Mouse (Mus musculus): ENCODE results near the gene Timp2. TPM values are rescaled to one million over a fixed set of nuclear protein-coding genes. Genes with fewer than 3 reads are reported as not detected.

Timp2 gene
- polyA plus RNA-seq, 1 experiment from 2014 or later = 57.5 TPM

DNA sequence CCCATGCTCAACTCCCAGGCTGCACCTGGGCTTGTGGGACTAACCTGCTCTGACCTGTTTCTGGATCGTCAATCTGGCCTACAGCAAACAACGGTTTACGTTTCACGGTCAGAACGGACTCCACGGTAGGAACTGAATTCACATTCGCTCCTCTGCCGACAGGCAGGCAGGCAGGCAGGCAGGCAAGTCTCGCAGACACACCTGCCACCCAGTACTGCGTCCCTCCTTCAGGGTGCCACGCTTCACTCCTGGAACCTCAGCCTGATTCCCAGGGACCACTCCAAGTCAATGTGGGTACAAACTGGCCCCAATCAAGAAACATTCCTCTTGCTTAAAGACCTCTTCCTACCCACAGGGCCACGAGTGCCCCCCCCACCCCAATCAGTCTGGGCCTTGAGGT lies 7.6 kb downstream of the Timp2 start:
- Histone ChIP-seq H3K27me3 (no peaks in the 10 kb centered on the region), H3K36me3 (no peaks in the 10 kb centered on the region), H3K9ac (no peak overlapping the region), H3K4me2 (no peak overlapping the region), H3K4me3 (no peak overlapping the region), H3K27ac (replicated peaks) (no peak overlapping the region), H3K4me1 (replicated peaks) (peaks cover 59% of the 10 kb centered on the region), H3K9me3 (no peaks in the 10 kb centered on the region)
- 88% methylated on average over 12 of the region's 12 CpGs for WGBS
- no peak for ATAC-seq (ENCODE audit: low read depth)

DNA sequence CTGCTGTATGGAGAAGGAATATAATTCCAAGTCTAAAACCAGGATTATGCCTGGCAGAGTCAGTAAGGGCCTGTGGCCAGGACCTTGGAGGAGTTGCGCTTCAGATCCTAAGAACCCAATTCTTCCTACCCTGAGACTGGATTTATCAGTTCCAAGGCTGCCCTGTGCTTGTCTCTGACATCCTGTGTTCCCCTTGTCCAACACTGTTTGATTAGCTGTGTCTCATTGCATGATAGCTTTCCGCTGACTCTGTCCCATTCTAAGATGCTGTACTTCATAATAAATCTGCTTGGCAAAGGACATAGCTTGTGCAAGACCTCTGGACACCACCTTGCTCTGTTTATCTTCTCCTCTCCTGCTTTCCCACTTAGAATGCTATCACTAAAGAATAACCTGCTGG lies 8.1 kb downstream of the Timp2 start:
- no peak for ATAC-seq (ENCODE audit: low read depth)
- peaks cover 59% of the 10 kb centered on the region for H3K4me1 ChIP-seq (replicated peaks)
- H3K36me3 ChIP-seq = no peaks in the 10 kb centered on the region
- no peak overlapping the region for H3K4me2 ChIP-seq
- no peak overlapping the region for H3K9ac ChIP-seq
- H3K27ac ChIP-seq (replicated peaks) = no peak overlapping the region
- no peak overlapping the region for H3K4me3 ChIP-seq
- H3K9me3 ChIP-seq = no peaks in the 10 kb centered on the region
- WGBS = 94% methylated on average over 2 of the region's 2 CpGs
- H3K27me3 ChIP-seq = no peaks in the 10 kb centered on the region

DNA sequence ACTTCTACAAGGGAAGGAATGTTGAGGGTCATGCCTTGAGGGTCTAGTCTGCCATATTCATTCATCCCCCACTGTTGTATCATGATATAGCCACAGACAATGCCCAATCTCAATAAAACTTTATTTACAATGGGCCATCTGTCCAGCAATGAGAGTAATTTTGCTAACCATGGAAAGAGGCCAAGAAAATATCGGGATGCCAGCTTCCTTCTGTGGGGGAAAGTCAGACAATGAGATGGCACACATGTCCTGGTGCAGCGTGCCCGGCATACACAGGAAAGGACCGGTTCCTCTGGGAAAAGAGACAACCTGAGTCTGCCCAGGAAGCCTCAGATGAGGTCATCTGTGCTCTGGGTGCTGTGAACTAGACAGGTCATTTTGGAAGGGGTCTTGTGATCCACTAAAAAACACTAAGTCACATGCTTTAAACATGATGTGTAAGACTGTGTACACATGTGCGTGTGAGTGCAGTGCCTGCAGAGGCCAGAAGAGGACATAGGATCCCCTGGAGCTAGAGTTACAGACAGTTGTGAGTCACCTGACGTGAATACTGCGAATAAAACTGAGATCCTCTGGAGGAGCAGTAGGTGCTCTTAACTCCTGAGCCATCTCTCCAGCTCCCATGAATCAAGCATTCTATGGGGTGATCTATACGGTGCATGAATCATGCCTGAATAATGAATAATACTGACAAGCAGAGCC lies 9.0 kb downstream of the Timp2 start:
- no peak overlapping the region for H3K4me2 ChIP-seq
- no peaks in the 10 kb centered on the region for H3K36me3 ChIP-seq
- ATAC-seq (ENCODE audit: low read depth) = no peak
- H3K27ac ChIP-seq (replicated peaks) = no peak overlapping the region
- H3K9me3 ChIP-seq = no peaks in the 10 kb centered on the region
- peaks cover 66% of the 10 kb centered on the region for H3K4me1 ChIP-seq (replicated peaks)
- no peak overlapping the region for H3K9ac ChIP-seq
- no peaks in the 10 kb centered on the region for H3K27me3 ChIP-seq
- WGBS = 77% methylated on average over 8 of the region's 8 CpGs
- no peak overlapping the region for H3K4me3 ChIP-seq

DNA sequence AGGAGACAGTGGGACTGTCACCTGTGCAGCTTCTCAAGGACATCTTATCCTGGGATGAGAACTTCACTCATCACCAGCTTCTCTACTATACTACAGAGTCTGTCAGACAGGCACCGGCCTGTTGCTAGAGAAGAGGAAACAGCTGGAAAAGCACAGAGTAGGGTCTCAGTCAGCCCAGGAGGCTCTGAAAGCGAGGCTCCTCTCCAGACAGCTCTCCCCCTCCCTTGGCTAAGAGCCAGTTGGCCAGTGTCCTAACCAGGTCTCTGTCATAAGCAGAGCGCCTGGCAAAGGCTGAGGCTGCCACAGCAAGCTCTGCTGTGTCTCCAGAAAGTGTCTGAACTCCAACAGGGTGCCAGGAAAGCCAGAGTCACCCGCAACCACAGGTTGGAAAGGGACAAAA lies 9.8 kb downstream of the Timp2 start:
- peaks cover 70% of the 10 kb centered on the region for H3K4me1 ChIP-seq (replicated peaks)
- peak overlapping the region; percentile 23; the same call in 1 of the 2 replicates for H3K27ac ChIP-seq (replicated peaks)
- H3K9me3 ChIP-seq = no peaks in the 10 kb centered on the region
- H3K27me3 ChIP-seq = no peaks in the 10 kb centered on the region
- H3K9ac ChIP-seq = no peak overlapping the region
- ATAC-seq (ENCODE audit: low read depth) = 0 out of 2 replicates have a peak, but pooled peaks have one; percentile 42
- no peak overlapping the region for H3K4me3 ChIP-seq
- no peak overlapping the region for H3K4me2 ChIP-seq
- 49% methylated on average over 4 of the region's 4 CpGs for WGBS
- no peaks in the 10 kb centered on the region for H3K36me3 ChIP-seq

DNA sequence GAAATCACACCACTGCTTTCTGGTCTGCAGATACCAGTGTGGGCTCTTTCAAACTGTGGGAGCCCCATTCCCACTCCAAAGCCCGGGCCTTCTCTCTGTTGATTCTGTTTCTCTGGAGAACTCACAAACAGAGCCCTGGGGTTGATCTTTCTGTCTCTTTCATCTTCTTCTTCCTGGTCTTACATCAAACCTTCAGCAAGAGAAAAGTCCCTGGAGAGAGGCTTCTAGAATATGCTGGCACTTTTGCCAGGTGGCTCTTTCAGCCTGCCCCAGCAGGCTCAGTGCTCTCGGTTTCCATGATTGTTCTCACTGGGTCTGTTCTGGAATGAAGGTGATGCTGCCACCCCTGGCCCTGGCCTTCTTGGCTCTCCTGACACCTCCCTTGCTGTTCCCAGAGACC lies 11.9 kb downstream of the Timp2 start:
- peaks cover 57% of the 10 kb centered on the region for H3K4me1 ChIP-seq (replicated peaks)
- H3K27me3 ChIP-seq = no peaks in the 10 kb centered on the region
- H3K36me3 ChIP-seq = no peaks in the 10 kb centered on the region
- H3K4me3 ChIP-seq = no peak overlapping the region
- no peaks in the 10 kb centered on the region for H3K9me3 ChIP-seq
- no peak overlapping the region for H3K4me2 ChIP-seq
- WGBS = 75% methylated on average over 2 of the region's 2 CpGs
- no peak for ATAC-seq (ENCODE audit: low read depth)
- H3K27ac ChIP-seq (replicated peaks) = no peak overlapping the region
- no peak overlapping the region for H3K9ac ChIP-seq

DNA sequence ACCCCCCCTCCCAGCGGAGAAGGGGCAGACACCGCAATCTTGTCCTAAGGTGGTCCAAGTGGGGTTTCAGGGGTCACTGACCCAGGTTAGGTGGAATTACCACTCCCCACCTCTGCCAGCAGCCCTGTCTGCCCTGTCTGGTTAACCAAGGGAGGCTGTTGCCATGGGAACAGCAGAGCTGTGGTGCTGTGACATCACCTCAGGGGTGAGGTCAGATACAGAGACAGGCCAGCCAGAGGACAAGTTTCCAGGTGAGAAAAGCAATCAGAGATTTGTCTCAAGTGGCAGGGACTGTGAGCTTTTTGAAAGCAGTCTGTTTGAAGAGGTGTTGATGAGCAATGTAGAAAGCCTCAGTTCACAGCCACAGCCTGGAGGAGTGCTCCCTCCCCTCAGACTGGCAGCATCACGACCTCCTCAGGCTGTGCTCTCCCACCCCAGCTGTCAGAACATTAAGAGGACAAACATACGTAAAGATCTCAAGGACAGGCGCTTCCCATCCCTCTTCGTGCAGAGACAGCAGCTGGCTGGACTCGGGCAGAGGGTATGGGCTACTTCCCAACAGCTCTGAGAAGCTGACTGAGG lies 13.0 kb downstream of the Timp2 start, which contains the start of gene Cep295nl:
Gene Cep295nl, minus strand, starts transcription at position 101 of the 582 bp plus-strand sequence.
- Histone ChIP-seq H3K36me3 (no peaks in the 10 kb centered on the region), H3K9me3 (no peaks in the 10 kb centered on the region), H3K4me2 (no peak within 1 kb of the TSS), H3K9ac (0 out of 2 replicates have a peak within 1 kb of the TSS, but pooled peaks have one; percentile 9), H3K27ac (replicated peaks) (peak within 1 kb of the TSS; percentile 42; the same call in 1 of the 2 replicates), H3K4me1 (replicated peaks) (peaks cover 55% of the 10 kb centered on the region), H3K27me3 (no peaks in the 10 kb centered on the region), H3K4me3 (no peak within 1 kb of the TSS)
- ATAC-seq (ENCODE audit: low read depth) = no peak
- WGBS = 33% methylated on average over 7 of the region's 7 CpGs

DNA sequence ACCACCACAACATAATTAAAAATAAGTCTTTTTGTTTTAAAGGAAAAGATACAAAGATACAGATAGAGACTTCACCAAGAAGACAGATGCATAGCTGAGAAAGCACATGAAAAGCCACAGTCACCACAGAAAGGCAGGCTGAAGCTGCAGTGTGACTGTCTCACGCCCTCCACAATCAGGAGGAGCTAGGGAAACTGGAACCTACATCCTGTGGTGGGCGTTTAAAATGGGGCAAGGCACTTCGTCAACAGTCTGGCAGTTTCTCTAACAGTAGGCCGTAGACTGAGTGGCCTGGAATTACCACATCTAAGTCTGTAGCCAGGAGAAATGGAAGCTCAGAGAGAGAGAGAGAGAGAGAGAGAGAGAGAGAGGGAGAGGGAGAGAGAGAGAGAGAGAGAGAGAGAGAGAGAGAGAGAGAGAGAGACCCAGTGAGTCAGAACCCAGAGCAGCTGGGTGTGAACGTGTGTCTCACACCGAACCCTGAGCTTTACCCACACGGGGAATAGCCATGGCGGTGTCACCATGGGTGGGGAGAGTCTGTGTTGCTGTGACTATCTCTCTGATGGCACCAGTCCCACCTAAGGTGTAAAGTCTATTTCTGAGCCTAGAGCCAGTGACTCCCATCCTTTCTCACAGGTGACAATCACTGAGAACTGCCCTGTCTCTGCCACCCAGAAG lies 17.9 kb downstream of the Timp2 start:
- Histone ChIP-seq H3K4me1 (replicated peaks) (peaks cover 15% of the 10 kb centered on the region), H3K9me3 (no peaks in the 10 kb centered on the region), H3K4me2 (no peak overlapping the region), H3K36me3 (peaks cover 11% of the 10 kb centered on the region; the same call in 1 of the 2 replicates), H3K27me3 (no peaks in the 10 kb centered on the region), H3K27ac (replicated peaks) (no peak overlapping the region), H3K4me3 (no peak overlapping the region), H3K9ac (no peak overlapping the region)
- ATAC-seq (ENCODE audit: low read depth) = no peak
- 73% methylated on average over 8 of the region's 8 CpGs for WGBS

DNA sequence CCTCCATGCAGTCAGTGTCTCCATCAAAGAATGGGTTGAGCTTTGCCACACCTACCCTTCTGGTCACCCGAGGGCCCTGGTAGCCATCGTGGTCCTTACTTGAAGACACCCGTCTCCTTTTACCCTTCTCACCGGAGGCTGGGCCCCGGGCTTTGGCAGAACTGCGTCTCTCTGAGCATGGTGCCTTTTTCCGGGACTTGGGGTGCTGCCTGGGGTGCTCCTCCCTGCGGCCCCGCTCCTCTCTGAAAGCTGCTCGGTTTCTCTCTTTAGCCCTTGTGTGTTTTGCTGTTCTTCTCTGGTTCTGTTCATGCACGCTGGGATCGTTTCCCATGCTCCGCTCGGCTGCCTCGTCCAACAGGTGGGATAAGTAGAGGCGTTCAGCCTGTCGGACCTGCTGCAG lies 22.1 kb downstream of the Timp2 start:
- H3K4me1 ChIP-seq (replicated peaks) = peaks cover 6% of the 10 kb centered on the region
- ATAC-seq (ENCODE audit: low read depth) = no peak
- WGBS = 89% methylated on average over 17 of the region's 17 CpGs
- H3K9me3 ChIP-seq = no peaks in the 10 kb centered on the region
- no peaks in the 10 kb centered on the region for H3K27me3 ChIP-seq
- no peak overlapping the region for H3K27ac ChIP-seq (replicated peaks)
- H3K4me2 ChIP-seq = no peak overlapping the region
- peaks cover 16% of the 10 kb centered on the region; the same call in 1 of the 2 replicates for H3K36me3 ChIP-seq
- H3K9ac ChIP-seq = no peak overlapping the region
- no peak overlapping the region for H3K4me3 ChIP-seq

DNA sequence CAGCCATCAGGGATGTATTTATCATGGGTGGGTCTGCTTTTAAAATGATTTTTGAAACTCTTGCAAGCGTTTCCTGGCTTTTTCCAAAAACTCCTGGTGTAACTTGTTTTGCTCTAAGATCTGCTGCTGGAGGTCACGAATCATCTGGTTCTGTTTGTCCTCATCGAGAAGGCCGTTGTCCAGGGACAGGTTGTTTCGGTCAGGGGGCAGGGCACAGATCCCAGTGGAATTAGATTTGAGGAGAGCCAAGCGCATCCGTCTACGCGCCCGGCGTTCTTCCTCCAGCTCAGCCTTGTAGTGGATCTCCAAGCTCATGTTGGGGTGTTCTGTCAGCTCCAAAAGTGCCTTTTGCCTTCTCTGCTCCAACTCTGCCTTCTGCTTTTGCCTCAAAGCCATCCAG lies 23.2 kb downstream of the Timp2 start:
- H3K4me1 ChIP-seq (replicated peaks) = peaks cover 16% of the 10 kb centered on the region
- H3K27me3 ChIP-seq = no peaks in the 10 kb centered on the region
- ATAC-seq (ENCODE audit: low read depth) = no peak
- no peak overlapping the region for H3K4me3 ChIP-seq
- H3K9ac ChIP-seq = no peak overlapping the region
- H3K27ac ChIP-seq (replicated peaks) = no peak overlapping the region
- H3K9me3 ChIP-seq = no peaks in the 10 kb centered on the region
- H3K4me2 ChIP-seq = no peak overlapping the region
- WGBS = 92% methylated on average over 11 of the region's 11 CpGs
- peaks cover 16% of the 10 kb centered on the region; the same call in 1 of the 2 replicates for H3K36me3 ChIP-seq

DNA sequence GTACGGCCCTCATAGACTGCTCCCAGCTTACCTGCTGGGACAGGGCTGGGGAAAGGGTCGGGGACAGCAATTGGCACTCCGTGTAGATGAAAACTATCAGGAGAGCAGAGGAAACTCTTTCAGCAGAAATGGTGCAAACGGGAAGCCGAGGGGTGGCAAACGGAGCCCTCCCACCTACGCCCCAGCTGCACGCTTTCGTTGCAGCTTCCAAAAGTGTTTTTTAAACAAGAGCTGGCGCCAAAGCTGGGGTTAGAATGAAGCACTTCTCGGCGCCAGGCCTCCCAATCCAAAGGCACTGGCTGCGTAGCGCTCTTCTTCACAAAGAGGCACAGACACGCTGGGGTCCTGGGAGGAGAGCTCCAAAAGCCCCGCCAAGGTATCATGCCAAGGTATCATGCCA lies 24.8 kb downstream of the Timp2 start:
- WGBS = 96% methylated on average over 16 of the region's 16 CpGs
- ATAC-seq (ENCODE audit: low read depth) = no peak
- peaks cover 16% of the 10 kb centered on the region; the same call in 1 of the 2 replicates for H3K36me3 ChIP-seq
- no peak overlapping the region for H3K9ac ChIP-seq
- peaks cover 30% of the 10 kb centered on the region for H3K4me1 ChIP-seq (replicated peaks)
- H3K4me3 ChIP-seq = no peak overlapping the region
- H3K4me2 ChIP-seq = no peak overlapping the region
- no peaks in the 10 kb centered on the region for H3K27me3 ChIP-seq
- no peak overlapping the region for H3K27ac ChIP-seq (replicated peaks)
- no peaks in the 10 kb centered on the region for H3K9me3 ChIP-seq

DNA sequence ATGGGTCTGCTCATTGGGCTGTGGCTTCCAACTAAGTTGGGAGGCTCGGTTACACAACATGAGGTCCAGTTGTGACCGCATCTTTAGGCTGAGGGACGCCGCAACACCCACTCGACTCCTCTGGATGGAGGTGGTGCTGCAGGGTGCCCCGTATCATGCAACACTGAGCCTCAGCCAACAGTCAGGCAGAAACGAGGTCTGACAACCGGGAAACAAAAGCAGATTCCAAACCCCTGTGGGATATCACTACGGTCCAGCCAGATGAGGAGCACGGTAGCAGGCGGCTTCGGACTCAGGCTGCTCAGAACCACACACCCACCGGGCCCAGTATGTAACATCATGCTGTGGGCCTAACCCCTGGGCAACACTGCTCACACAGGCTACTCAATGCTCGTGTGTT lies 25.2 kb downstream of the Timp2 start:
- H3K4me1 ChIP-seq (replicated peaks) = peaks cover 30% of the 10 kb centered on the region

DNA sequence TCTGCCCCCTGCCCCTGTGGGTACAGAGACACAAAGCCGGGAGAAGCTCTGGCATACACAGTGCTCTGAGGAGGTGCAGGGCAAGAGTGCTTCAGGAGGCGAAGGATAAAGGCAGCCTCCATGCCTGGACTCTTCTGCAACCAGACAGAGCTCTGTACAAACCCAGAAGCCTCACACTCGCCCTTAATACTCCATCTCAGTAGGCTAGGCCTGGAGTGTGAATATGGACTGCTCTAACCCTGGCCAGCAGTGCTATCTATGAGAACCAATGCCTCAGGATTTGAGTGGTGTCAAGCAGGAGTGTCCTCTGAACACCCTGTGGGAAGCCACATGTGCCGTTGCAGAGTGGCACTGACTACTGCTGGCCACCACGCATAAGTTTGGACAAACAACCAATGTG lies 26.6 kb downstream of the Timp2 start:
- ATAC-seq (ENCODE audit: low read depth) = no peak
- Histone ChIP-seq H3K4me1 (replicated peaks) (peaks cover 38% of the 10 kb centered on the region), H3K27ac (replicated peaks) (no peak overlapping the region), H3K9me3 (no peaks in the 10 kb centered on the region), H3K4me2 (no peak overlapping the region), H3K36me3 (peaks cover 16% of the 10 kb centered on the region; the same call in 1 of the 2 replicates), H3K4me3 (no peak overlapping the region), H3K27me3 (no peaks in the 10 kb centered on the region), H3K9ac (no peak overlapping the region)
- 95% methylated on average over 5 of the region's 5 CpGs for WGBS

More for the DNA sequence above, 25.2 kb downstream of the Timp2 start:
- no peak overlapping the region for H3K4me3 ChIP-seq
- H3K4me2 ChIP-seq = no peak overlapping the region
- H3K9ac ChIP-seq = no peak overlapping the region
- H3K27me3 ChIP-seq = no peaks in the 10 kb centered on the region
- H3K27ac ChIP-seq (replicated peaks) = no peak overlapping the region
- H3K9me3 ChIP-seq = no peaks in the 10 kb centered on the region
- ATAC-seq (ENCODE audit: low read depth) = no peak
- 93% methylated on average over 14 of the region's 14 CpGs for WGBS
- peaks cover 16% of the 10 kb centered on the region; the same call in 1 of the 2 replicates for H3K36me3 ChIP-seq

All from neural tube, embryonic 13.5 days (tissue).